Mouse (Mus musculus) forebrain, embryonic 11.5 days (tissue): ENCODE measurements around the gene Alyref2. TPM values are rescaled to one million over a fixed set of nuclear protein-coding genes. Genes with fewer than 3 reads are reported as not detected.

Experiments used
- ATAC-seq: fragments of 200-750 bp; cut with Nextera tagmentation; replicated peaks from 2 replicates; pipeline ENCODE4 v1.8.0; 2017; ENCODE audit warnings: moderate TSS enrichment; ENCODE audit not compliant: low FRiP score
- DNase-seq: peaks from one replicate; pipeline ENCODE4 v3.0.0-alpha.2; 2017; ENCODE audit warnings: low spot score
- H3K27ac ChIP-seq: fragments of 300-500 bp; sonication (generic); 2 replicates; pipeline ENCODE4 v1.5.1; 2014; ENCODE audit warnings: low read depth, low read length
- H3K27me3 ChIP-seq: fragments of 300-500 bp; sonication (generic); 2 replicates; pipeline ENCODE4 v1.6.1; 2014; ENCODE audit warnings: mild to moderate bottlenecking, low read length, mixed read lengths; ENCODE audit not compliant: control insufficient read depth, insufficient read depth
- H3K36me3 ChIP-seq: fragments of 300-500 bp; sonication (generic); 2 replicates; pipeline ENCODE4 v1.6.1; 2014; ENCODE audit warnings: mild to moderate bottlenecking, low read length, moderate library complexity, mixed read lengths; ENCODE audit not compliant: control insufficient read depth, insufficient read depth
- H3K4me1 ChIP-seq: fragments of 300-500 bp; sonication (generic); replicated peaks from 2 replicates; pipeline ENCODE4 v1.6.1; 2014; ENCODE audit warnings: low read length, mixed read lengths; ENCODE audit not compliant: control insufficient read depth, insufficient read depth
- H3K4me2 ChIP-seq: fragments of 300-500 bp; sonication (generic); 2 replicates; pipeline ENCODE4 v1.6.1; 2014; ENCODE audit warnings: low read depth, mild to moderate bottlenecking, low read length, moderate library complexity, mixed read lengths; ENCODE audit not compliant: severe bottlenecking
- H3K4me3 ChIP-seq: fragments of 300-500 bp; sonication (generic); 2 replicates; pipeline ENCODE4 v1.5.1; 2014; ENCODE audit warnings: low read depth, low read length
- H3K9ac ChIP-seq: fragments of 300-500 bp; sonication (generic); 2 replicates; pipeline ENCODE4 v1.6.1; 2014; ENCODE audit warnings: low read length
- H3K9me3 ChIP-seq: fragments of 300-500 bp; sonication (generic); 2 replicates; pipeline ENCODE4 v1.6.1; 2016; ENCODE audit warnings: low read length, mixed read lengths; ENCODE audit not compliant: control insufficient read depth
- WGBS: fragments of 180-500 bp; shearing (Covaris S2); extraction: QIAGEN DNeasy Blood & Tissue Kit; methylation state at CpG from one replicate; pipeline ENCODE4 v1.1.7; 2014; 5-methylcytosine and 5-hydroxymethylcytosine counted together
- polyA plus RNA-seq: library from polyadenylated mRNA; unstranded; fragments of >200 nt; fragmentation: Nextera tagmentation; extraction: Ambion mirVana; gene quantifications from 2 replicates; pipeline ENCODE4 v1.2.1, GENCODE M21; 2014

The Alyref2 gene
- polyA plus RNA-seq, result 12.5 and 13.5 TPM in 2 replicates

DNA sequence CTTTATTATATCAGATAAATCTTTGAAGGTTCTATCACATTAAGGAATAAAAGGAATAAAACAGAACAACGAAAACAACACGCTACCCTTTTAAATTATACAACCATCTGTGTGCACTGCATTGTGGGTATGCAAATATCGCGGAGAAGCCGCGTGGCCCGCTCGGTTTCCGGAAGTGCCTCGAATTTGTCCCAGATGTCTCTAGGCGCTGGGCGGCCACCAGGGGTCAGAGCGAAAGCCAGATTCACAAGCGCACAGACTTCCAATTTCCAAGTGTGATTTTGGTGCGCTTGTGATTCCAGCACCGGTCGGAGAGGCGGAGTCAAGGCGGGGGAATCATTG, at the start of gene Alyref2:
TSS of gene Alyref2 (plus strand) at position 229 of the 342 bp plus-strand sequence.
- peak within 1 kb of the TSS; percentile 95 for H3K27ac ChIP-seq
- ATAC-seq, result peak; percentile 90
- peaks cover 2% of the 10 kb centered on the region; the same call in 1 of the 2 replicates for H3K4me1 ChIP-seq
- DNase-seq, result peak; percentile 96
- no peaks in the 10 kb centered on the region for H3K9me3 ChIP-seq
- H3K27me3 ChIP-seq, result no peaks in the 10 kb centered on the region
- peak within 1 kb of the TSS; percentile 52 for H3K4me3 ChIP-seq
- peak within 1 kb of the TSS; percentile 79 for H3K9ac ChIP-seq
- no peaks in the 10 kb centered on the region for H3K36me3 ChIP-seq
- H3K4me2 ChIP-seq, result peak within 1 kb of the TSS; percentile 81
- under 1% methylated on average over 19 of the region's 19 CpGs for WGBS

DNA sequence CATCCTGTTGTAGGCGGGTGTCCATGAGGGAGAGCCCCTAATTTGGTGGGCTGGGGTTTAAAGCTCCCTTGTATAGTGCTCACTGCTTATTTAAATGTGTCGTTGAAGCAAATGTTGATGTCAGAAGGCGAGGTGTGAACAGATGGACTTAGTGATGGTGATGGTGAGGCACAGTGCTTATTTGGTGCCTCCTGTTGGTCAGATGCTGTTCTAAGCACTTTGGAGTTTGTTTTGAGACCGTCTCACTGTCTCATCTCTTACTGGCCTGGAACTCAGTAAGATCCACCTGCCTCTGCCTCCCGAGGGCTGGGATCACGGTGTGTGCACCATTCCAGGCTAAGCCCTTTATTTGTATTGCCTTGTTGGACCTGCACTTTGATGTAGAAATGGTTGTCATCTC, 48.4 kb upstream of the Alyref2 start:
- ATAC-seq, result no peak
- no peaks in the 10 kb centered on the region for H3K27me3 ChIP-seq
- H3K4me2 ChIP-seq, result no peak overlapping the region
- no peaks in the 10 kb centered on the region for H3K9me3 ChIP-seq
- no peaks in the 10 kb centered on the region for H3K36me3 ChIP-seq
- DNase-seq, result no peak
- H3K9ac ChIP-seq, result no peak overlapping the region
- H3K27ac ChIP-seq, result no peak overlapping the region
- WGBS, result 83% methylated on average over 6 of the region's 6 CpGs
- H3K4me3 ChIP-seq, result no peak overlapping the region
- peaks cover 3% of the 10 kb centered on the region; the same call in 1 of the 2 replicates for H3K4me1 ChIP-seq

DNA sequence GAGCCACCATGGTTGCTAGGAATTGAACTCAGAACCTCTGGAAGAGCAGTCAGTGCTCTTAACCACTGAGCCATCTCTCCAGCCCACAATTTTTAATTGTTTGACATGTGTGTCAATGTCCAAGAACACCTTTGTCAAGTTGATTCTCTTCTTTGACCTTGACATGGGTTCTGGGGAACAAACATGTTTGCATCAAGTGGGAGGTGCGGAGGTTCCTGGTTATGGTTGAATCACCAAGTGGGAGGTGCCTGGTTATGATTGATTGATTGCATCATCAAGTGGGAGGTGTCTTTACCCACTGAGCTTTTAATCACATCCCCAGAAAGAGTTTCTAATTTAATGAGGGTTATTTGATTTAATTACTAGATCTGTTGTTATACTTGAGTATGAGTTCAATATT, 45.7 kb upstream of the Alyref2 start:
- Histone ChIP-seq H3K27me3 (no peaks in the 10 kb centered on the region), H3K36me3 (no peaks in the 10 kb centered on the region), H3K9ac (no peak overlapping the region), H3K4me3 (no peak overlapping the region), H3K4me1 (peaks cover 7% of the 10 kb centered on the region; the same call in 1 of the 2 replicates), H3K4me2 (no peak overlapping the region), H3K27ac (no peak overlapping the region), H3K9me3 (no peaks in the 10 kb centered on the region)
- ATAC-seq (no peak), DNase-seq (no peak)
- 100% methylated on average over 1 of the region's 1 CpGs for WGBS

DNA sequence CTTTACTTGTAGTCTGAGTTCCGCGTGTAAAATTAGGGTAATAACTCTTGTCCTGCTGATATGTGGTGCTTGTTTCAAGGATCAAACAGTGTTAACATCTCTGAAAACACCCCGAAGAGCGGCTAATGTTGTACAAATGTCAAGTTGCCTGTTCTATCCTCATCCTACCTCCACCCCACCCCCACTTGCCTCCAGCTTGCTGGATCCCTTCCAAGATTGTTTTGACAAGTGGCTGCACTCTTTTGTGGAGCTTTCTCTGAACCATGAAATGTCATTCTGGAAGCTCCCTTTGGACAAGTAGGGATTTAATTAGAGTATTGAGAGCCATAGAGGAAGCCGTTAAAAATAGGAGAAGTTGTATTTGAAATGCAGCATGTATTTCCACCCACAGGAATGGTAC, 43.5 kb upstream of the Alyref2 start:
- H3K9ac ChIP-seq, result no peak overlapping the region
- no peak overlapping the region for H3K27ac ChIP-seq
- ATAC-seq, result peak; percentile 45; the same call in 1 of the 2 replicates
- 39% methylated on average over 5 of the region's 5 CpGs for WGBS
- H3K9me3 ChIP-seq, result no peaks in the 10 kb centered on the region
- no peaks in the 10 kb centered on the region for H3K36me3 ChIP-seq
- peaks cover 7% of the 10 kb centered on the region; the same call in 1 of the 2 replicates for H3K4me1 ChIP-seq
- no peaks in the 10 kb centered on the region for H3K27me3 ChIP-seq
- DNase-seq, result no peak
- no peak overlapping the region for H3K4me2 ChIP-seq
- no peak overlapping the region for H3K4me3 ChIP-seq

DNA sequence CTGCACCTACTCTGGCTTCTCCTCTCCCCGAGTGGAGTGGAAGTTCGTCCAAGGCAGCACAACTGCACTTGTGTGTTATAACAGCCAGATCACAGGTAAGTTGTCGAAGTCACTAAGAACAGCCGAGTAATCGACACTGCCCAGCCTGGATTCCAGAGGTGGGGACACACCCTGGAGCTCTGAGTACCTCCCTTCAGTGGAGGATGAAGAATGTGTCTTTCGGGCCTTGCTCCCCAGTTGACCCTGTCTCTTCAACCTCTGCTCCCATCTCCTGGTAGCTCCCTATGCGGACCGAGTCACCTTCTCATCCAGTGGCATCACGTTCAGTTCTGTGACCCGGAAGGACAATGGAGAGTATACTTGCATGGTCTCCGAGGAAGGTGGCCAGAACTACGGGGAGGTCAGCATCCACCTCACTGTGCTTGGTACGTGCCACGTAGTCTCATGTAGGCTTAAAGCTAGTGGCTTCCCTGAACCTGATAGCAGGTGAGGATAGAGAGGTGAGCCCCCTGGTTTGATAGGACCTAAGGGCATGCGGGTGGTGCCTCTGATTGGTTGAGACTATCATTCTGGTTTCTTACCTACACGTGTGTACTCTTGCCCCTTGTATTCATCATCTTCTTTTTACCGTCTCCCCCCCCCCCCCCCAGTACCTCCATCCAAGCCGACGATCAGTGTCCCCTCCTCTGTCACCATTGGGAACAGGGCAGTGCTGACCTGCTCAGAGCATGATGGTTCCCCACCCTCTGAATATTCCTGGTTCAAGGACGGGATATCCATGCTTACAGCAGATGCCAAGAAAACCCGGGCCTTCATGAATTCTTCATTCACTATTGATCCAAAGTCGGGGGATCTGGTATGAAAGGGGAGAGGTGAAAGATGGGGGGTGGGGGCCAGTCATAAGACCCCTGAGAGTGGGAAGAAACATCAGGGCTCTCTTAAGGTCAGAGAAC, 42.5 kb upstream of the Alyref2 start:
- no peak for DNase-seq
- Histone ChIP-seq H3K9ac (no peak overlapping the region), H3K27ac (no peak overlapping the region), H3K27me3 (no peaks in the 10 kb centered on the region), H3K4me2 (no peak overlapping the region), H3K4me3 (no peak overlapping the region), H3K9me3 (no peaks in the 10 kb centered on the region), H3K4me1 (peaks cover 7% of the 10 kb centered on the region; the same call in 1 of the 2 replicates), H3K36me3 (no peaks in the 10 kb centered on the region)
- no peak for ATAC-seq
- 88% methylated on average over 22 of the region's 22 CpGs for WGBS

DNA sequence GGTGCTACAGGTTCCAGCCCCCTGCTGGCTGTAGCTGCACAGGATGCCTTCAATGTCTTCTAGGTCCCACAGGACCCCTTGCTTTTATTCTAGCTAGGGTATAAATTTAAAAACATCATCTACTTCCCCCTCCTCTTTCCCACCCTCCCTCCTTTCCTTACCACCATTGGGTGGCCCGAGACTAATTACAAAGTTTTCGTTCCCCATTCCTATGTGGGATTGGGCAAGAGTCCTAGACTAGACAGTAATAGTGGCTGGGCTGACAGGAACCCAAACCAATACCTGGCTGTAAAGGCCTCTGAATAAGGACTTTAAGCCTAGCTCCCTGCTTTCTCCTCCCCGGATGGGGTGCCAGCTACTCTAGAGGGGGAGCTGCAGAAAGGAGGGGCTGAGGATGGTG, 40.1 kb upstream of the Alyref2 start:
- H3K27me3 ChIP-seq, result no peaks in the 10 kb centered on the region
- ATAC-seq (no peak), DNase-seq (no peak)
- H3K4me3 ChIP-seq, result no peak overlapping the region
- WGBS, result 94% methylated on average over 3 of the region's 3 CpGs
- H3K4me1 ChIP-seq, result peaks cover 7% of the 10 kb centered on the region; the same call in 1 of the 2 replicates
- no peak overlapping the region for H3K27ac ChIP-seq
- no peaks in the 10 kb centered on the region for H3K36me3 ChIP-seq
- H3K4me2 ChIP-seq, result no peak overlapping the region
- no peaks in the 10 kb centered on the region for H3K9me3 ChIP-seq
- H3K9ac ChIP-seq, result no peak overlapping the region

DNA sequence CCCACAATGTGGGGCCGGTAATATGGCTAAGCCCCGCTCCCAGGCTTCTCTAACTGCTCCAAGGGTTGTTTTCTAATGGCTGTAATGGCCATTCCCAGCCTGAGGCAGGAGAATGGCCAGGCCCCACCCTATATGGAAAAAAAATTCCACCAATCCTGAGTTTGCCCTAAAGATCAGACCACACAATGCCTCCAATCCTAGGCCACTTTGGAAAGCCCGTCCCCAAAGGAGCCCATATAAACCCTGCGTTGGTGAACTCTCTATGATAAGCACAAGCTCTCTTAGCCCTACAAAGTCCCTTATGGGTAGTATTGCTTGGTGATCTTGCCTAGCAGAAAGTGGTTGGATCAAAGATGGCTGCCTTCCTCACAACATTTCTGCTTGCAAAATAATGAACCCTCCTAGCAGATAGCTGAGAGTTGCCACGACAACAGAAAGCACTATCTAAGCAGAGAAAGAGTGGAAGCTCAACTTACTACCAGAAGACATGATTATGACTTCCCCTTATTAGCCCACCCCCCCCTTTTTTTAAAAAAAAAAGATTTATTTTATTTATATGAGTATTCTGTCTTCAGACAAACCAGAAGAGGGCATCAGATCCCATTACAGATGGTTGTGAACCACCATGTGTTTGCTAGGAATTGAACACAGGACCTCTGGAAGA, 37.4 kb upstream of the Alyref2 start:
- H3K27ac ChIP-seq, result no peak overlapping the region
- ATAC-seq (no peak), DNase-seq (no peak)
- no peak overlapping the region for H3K4me3 ChIP-seq
- H3K36me3 ChIP-seq, result no peaks in the 10 kb centered on the region
- no peak overlapping the region for H3K9ac ChIP-seq
- WGBS, result 92% methylated on average over 5 of the region's 5 CpGs
- H3K4me1 ChIP-seq, result no peaks in the 10 kb centered on the region
- no peaks in the 10 kb centered on the region for H3K9me3 ChIP-seq
- H3K4me2 ChIP-seq, result no peak overlapping the region
- H3K27me3 ChIP-seq, result no peaks in the 10 kb centered on the region

DNA sequence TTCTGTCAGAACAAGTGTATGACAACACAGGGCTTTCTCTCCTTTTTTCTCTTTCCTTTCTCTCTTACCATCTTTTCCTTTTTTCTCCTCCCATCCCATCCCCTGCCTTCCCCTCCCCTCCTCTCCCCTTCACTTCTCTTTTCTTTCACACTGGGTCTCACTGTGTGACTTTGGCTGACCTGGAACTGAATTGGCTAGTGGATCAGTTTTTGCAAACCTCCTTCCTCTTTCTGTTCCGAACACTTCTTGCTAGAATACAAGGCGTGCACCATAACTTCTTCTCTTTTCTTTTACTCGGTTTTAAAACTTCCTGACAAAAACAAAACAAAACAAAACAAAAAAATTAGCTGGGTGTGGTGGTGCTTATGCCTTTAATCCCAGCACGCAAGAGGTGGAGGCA, 36.7 kb upstream of the Alyref2 start:
- ATAC-seq (no peak), DNase-seq (no peak)
- H3K9ac ChIP-seq, result no peak overlapping the region
- H3K9me3 ChIP-seq, result no peaks in the 10 kb centered on the region
- no peaks in the 10 kb centered on the region for H3K27me3 ChIP-seq
- H3K4me3 ChIP-seq, result no peak overlapping the region
- H3K36me3 ChIP-seq, result no peaks in the 10 kb centered on the region
- H3K4me2 ChIP-seq, result no peak overlapping the region
- H3K27ac ChIP-seq, result no peak overlapping the region
- no peaks in the 10 kb centered on the region for H3K4me1 ChIP-seq
- WGBS, result 91% methylated on average over 4 of the region's 4 CpGs
